Mouse (Mus musculus) gastrocnemius, adult 8-10 months (tissue): Measurements from ENCODE around the gene Proser3. TPM values are rescaled to one million over a fixed set of nuclear protein-coding genes. Genes with fewer than 3 reads are reported as not detected.
"Not testable (repeated sequence)": the region's sequence is repeated elsewhere in the genome, so short reads cannot be mapped to it uniquely, and the experiment has no call there.

Source experiments
- DNase-seq, 2 experiments: peaks; one replicate each; pipeline ENCODE4 v3.0.0; 2022; ENCODE audit warnings: low spot score in 2 of 2
- total RNA-seq, 4 experiments: library from RNA; stranded (reverse); gene quantifications; 2 replicates each; pipeline ENCODE4 v1.2.4; 2022

Proser3 gene
- total RNA-seq, 4 experiments from 2014 or later, result 2.6 to 6.2 (median 3.7) TPM

GRCm38 (mm10) chr7:30550603-30551002 is 1.5 kb downstream of the Proser3 start:
- DNase-seq, result no peak

GRCm38 (mm10) chr7:30549880-30550279 is 2.2 kb downstream of the Proser3 start:
- no peak for DNase-seq

DNA sequence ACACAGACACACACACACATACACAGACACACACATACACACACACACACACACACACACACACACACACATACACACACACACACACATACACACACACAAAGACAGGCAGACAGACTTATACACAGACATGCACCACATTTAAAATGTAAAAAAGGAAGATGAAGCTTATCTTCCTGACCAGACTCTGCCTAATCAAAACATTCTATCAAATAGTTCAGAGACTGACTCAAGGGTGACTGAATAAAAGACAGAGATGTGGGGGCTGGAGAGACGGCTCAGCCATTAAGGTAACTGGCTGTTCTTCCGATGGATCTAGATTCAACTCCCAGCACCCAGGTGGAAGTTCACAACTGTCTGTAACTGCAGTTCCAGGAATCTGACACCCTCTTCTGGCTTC is 7.8 kb downstream of the Proser3 start:
- DNase-seq, result no peak

GRCm38 (mm10) chr7:30540572-30540971 is 11.5 kb downstream of the Proser3 start:
- DNase-seq, result no peak

- DNase-seq, result peak; percentile 91 to 93
Measured at GRCm38 (mm10) chr7:30534633-30535577, 17.2 kb downstream of the Proser3 start, which contains the start of gene Arhgap33. Gene Arhgap33, minus strand, starts transcription at chr7:30535060.

- no peak for DNase-seq
Measured at GRCm38 (mm10) chr7:30533941-30534632, 18.0 kb downstream of the Proser3 start.

GRCm38 (mm10) chr7:30532931-30533330 is 19.2 kb downstream of the Proser3 start:
- no peak for DNase-seq

GRCm38 (mm10) chr7:30531291-30531815 is 20.7 kb downstream of the Proser3 start:
- DNase-seq, result no peak

GRCm38 (mm10) chr7:30526981-30527380 is 25.1 kb downstream of the Proser3 start:
- DNase-seq, result no peak

- DNase-seq, result no peak
Measured at GRCm38 (mm10) chr7:30526399-30526798, 25.7 kb downstream of the Proser3 start.

DNA sequence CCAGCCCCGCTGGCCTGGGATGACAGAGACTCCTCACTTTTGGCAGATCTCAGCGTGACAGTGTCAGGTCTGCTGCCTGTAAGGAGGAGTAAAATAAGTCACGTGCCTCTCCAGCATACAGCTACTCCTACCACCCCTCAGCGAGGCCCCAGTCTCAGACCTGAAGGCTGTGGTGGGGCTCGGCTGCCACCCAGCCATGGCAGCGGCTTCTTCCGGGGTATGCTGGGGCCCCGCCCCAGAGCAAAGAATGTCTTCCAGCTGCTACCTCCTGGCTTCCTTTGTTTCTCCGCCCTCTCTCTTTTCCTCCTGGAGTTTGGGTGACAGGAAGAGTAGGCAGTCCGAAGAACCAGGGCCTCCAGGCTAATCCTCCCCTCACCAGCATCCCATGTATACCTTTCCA is 26.1 kb downstream of the Proser3 start:
- no peak for DNase-seq

- DNase-seq, result no peak
Measured at GRCm38 (mm10) chr7:30524487-30524886, 27.6 kb downstream of the Proser3 start.

DNA sequence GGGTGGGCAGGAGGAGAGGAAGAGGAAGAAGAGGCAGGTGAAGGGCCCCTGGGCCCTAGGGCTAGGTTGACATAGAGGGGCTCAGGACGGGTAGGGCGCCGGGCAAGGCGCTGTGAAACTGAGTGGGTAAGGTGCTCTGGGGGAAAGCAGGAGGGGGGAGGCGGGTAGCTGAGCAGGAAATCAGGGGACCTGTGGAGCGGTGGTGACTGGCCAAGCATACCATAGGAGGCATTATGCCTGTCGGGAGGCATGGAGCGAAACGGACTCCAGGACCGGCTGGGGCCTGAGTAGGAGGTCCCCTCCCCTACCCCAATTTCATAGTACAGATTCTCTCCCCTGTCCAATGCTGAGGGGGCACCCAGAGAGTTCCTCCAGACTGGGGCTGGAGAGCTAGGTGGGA is 29.2 kb downstream of the Proser3 start:
- no peak for DNase-seq

DNA sequence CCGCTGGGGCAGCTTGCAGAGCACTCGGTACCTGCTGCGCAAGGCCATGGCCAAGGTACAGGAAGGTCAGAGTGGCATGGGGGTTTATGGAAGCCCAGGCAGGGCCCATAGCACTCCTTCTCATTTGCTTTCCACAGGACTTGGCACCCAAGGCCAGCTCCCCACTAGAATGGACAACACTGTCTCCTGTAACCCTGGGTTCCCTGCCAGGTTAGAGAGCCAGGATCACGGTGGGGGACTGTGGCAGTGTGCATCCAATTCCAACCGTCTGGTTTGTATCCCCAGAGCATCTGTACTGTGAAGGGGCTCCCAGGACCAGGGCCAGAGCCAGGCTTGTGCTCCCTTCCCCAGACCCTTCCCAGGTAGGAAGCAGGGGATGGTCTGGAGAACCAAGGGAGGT is 31.2 kb downstream of the Proser3 start:
- DNase-seq, result no peak

- no peak for DNase-seq
Measured at GRCm38 (mm10) chr7:30520396-30520795, 31.7 kb downstream of the Proser3 start.

DNA sequence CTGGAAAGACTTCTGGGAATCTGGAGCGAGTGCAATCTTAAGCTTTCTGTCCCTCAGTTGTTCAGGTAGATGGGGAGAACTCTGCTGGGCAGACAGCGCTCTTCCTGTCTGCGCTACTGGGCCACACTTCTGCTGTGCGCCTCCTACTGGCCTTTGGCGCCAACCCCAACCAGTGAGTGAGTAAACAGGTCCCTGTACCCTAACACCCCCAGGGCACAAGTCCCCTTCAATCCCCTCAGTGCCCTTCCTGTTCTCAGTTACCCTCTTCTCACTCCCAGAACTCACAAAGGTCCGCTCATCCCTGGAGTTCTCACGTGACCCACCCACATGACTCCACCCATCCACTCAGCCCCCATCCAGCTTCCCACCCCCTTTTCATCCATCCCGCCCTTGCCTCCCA is 33.8 kb downstream of the Proser3 start:
- DNase-seq, result no peak

DNA sequence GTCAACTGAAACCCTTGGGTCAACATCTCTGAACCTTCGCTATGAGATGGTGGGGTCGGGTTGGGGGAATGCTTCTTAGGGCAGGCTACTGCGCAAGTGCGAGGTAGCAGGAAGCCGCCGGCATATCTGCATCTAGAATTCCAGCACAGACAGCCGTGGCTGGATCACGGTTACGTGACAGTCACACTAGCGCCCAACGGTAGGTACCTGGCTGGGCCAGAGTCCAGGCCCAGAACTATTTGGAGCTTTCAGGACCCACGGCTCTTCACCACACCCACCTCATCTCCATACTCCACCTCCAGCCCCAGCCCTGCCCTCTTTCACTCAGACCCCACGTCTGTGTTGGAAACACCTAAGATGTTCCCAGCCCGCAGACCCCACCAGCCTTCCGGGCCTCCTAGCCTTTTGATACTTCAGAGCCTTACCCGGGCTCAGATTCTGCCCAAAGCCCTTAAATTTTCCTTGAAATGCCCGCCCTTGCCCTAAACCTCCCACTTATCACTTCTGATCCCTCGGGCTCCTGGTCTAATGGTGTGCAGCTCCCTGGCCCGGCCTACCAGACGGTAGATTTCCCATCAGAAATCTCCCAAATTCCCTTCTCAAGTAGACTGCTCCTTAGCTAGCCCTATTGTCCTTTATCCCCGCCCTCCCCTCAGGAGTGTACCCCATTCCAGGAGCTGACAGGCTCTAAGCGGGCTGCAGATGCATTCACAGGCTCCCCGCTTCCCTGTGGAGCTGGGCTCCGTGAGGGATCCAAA is 36.9 kb downstream of the Proser3 start:
- no peak for DNase-seq

GRCm38 (mm10) chr7:30508061-30508460 is 44.0 kb downstream of the Proser3 start:
- DNase-seq, result no peak

GRCm38 (mm10) chr7:30501159-30501558 is 50.9 kb downstream of the Proser3 start:
- DNase-seq, result not testable (repeated sequence)

- not testable (repeated sequence) for DNase-seq
Measured at GRCm38 (mm10) chr7:30495506-30496042, 56.5 kb downstream of the Proser3 start.

GRCm38 (mm10) chr7:30493401-30493931 is 58.6 kb downstream of the Proser3 start, which contains the start of gene Prodh2:
Gene Prodh2, plus strand, starts transcription at chr7:30493622.
- no peak for DNase-seq
